Mouse (Mus musculus) lung, postnatal 4 days (tissue): ENCODE measurements around the gene Il18rap.
A peak's percentile ranks its signal among the peaks of the same experiment; 100 is the strongest.

Source experiments
- DNase-seq, 2 experiments: peaks; one replicate each; pipeline ENCODE4 v3.0.0; 2021

Il18rap gene

GRCm38 (mm10) chr1:40514851-40515585 lies at the start of gene Il18rap:
Gene Il18rap, plus strand, starts transcription at chr1:40515362.
- no peak for DNase-seq

GRCm38 (mm10) chr1:40465477-40466430 lies 49.4 kb upstream of the Il18rap start, which contains the start of gene Il18r1:
Gene Il18r1, plus strand, starts transcription at chr1:40465552.
- DNase-seq = peak; percentile 75 to 84

- DNase-seq = no peak
These were observed 47.9 kb upstream of the Il18rap start for GRCm38 (mm10) chr1:40467306-40467705.

DNA sequence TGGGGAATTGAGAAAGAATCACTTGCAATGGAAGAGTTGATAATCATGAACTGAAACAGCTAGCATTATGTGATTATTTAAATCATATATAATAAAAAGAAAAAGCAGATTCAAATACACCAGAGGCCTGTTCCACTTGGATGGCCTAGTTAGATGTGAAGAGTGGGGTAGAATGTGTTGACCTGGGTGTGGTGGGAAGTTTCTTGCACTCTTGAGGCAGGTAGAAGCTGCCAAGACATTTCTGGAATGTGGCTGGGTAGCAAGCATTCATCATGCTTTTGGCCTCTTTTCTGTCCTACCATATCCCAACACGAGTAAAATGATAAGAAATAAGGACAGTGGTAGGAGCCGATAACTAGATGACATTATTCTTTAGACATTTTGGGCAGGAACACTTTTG lies 46.4 kb upstream of the Il18rap start:
- DNase-seq = peak; percentile 28 to 34

DNA sequence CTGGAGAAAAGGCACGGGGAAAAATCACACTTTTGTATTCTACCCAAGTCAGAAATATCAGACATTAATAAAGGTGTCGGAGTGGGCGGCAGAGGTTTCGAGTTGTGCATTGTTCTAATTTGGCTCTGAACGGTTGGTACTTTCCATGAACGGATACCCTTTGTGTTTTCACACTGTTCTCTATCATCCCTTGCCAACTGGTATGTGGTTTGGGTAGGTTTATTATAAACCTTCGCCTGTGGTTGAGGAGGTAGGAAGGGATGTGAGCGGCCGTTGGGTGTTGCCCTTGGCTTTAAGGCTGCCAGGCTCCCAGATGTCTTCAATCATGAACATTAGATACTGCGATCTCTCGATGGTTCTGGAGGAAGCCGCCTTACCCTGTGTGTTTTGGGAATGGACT lies 45.3 kb upstream of the Il18rap start:
- DNase-seq = no peak

- DNase-seq = no peak
These were observed 42.8 kb upstream of the Il18rap start for GRCm38 (mm10) chr1:40472401-40472800.

DNA sequence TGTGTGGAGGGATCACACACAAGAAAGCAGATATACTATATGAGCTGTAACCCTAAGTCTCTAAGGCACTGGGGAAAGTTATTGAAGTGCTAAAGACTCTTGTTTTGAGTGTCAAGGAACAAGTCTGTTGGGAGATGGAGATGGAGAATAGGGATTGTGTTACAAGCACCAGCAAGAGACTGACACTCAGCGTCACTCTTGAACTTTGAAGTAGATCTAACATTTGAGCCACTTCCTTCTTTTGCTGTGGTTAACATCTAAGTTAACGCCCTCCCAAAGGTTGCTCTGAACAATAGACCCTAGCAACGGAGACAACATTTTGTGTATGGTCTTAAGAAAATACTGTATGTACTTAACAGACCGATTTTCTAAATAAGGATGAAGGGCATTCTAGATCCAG lies 41.5 kb upstream of the Il18rap start:
- no peak for DNase-seq

DNA sequence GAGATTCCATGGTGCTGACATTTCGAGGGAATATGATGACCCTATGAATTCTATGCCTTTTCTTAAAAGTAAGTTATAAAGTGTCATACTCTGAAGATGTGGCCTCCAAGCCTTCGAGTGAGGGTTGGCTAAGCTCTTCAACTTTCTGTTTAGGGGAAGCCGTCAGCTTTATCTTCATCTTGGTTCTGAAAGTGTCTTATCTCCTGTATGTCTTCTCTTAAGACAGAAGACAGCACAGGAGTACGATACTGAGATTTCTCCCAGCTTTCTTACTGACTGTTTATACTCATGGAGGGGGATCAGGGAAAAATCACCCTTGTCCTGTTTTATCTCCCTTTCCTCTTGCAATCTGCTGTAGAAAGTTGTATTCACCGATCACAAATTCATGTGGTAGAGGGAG lies 40.8 kb upstream of the Il18rap start:
- no peak for DNase-seq

DNA sequence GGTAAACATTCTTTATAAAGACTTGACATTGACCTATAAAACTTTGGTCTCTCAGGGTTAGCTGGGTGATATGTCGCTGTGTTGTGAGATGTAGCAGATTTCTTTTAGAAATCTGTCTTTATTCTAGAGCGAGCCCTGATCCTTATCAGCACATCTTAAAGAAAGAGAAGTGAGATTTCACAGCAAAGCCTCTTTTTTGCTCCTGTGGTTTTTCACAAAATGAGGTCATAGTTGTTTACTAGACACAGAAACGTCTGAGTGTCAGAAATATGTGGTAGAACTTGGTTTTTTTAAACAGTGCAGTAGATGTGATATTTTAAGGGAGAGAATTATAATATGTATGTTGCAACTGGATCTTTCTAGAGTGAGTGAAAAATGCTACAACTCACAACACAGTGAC lies 39.5 kb upstream of the Il18rap start:
- DNase-seq = no peak

GRCm38 (mm10) chr1:40476756-40477155 lies 38.4 kb upstream of the Il18rap start:
- no peak for DNase-seq

DNA sequence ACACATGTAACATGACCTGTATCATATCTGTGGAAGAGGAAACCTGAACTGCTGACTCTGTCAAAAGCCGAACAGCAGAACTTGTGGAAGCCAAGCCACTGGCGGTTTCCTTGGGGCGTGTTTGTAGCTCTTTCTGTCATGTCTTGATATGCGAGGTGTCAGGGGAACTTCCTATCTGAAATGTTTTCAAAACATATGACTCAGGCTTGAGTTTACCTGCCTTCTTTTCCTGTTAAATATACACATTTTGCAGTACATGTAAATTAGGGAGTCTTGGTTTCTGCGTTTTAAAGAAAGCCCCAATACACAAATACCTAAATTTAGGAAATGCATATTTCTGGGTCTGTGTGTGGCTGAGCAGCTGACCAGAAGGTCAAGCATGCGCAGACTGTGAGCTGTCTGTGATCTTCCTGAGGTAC lies 35.6 kb upstream of the Il18rap start:
- no peak for DNase-seq

GRCm38 (mm10) chr1:40494594-40494993 lies 20.6 kb upstream of the Il18rap start:
- DNase-seq = no peak

GRCm38 (mm10) chr1:40499708-40500107 lies 15.5 kb upstream of the Il18rap start:
- no peak for DNase-seq

- DNase-seq = no peak
These were observed 14.0 kb upstream of the Il18rap start for GRCm38 (mm10) chr1:40501126-40501525.

DNA sequence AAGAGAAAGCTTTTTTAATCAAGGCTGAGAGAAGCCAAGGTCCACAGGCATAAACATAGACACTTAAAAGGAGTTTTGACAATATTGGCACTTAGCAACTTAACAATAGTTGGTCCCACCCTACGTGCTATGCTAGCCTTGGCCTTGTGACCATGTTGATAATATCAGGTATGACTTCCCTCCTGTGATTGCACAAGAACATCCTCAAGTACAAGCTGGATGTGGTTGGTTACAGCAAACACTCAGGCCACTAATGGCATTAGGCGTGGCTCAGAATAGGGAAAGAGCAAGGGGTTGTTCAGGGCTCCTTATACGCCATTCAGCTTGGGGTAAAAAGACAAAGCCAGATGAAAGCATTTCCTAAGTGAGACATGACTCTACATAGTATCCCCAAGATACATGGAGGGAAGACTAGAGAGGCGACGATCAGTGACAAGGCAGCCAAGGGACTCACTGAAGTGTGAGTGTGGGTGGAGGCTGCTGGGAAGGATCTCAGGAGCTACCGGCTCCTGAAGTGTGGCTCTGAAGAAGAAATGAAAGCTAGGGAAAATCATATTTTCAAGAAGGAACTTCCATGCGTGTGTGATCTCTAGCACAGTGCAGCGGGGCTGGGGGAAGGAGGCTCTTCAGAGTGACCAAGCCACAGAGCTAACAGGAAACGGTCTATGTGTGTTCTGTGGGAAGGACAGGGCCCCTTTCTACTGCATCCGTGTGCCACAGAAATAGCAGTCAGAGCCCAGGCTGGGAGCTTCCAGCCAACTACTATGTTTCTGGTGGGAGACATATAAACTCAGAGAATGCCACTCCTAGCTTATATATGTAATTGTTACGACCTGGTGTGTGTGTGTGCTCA lies 13.4 kb upstream of the Il18rap start:
- DNase-seq = peak; percentile 27 to 38

DNA sequence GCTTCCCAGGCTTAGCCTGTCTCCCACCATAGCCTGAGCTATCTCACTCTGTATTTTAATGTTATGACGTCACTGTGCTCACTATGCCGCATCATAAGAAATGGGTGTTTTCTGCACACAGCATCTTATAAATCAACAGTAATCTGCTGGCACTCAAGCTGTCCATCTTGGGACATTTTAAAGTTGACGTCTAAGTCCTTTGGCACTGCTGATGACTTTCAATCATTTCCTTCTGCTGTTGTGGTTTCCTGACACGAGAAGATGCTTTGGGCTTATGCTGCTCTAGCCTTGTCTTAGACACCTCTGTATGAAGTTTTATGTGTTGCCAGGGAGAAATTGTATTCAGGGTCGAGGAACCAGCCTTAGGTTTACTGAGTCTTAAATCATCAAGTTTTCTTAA lies 10.6 kb upstream of the Il18rap start:
- DNase-seq = no peak

DNA sequence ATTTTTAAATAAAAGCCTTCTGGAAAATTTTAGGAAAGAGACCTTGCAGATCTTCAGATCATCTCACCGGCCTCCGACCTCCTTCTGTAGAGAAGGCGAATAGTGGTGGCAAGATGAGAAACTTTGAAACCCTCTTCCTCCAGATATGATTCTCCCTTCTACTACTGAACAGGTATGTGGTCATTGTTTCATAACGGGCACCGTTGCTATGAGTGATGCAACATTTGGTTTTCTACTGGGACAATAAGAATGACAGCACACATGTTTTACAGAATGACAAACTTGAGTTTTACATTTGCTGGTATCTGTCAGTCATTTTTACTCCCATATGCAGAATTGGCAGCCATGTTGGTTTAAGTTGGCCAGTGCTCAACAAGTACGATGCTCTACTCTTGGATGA lies 1.2 kb downstream of the Il18rap start:
- no peak for DNase-seq

- no peak for DNase-seq
These were observed 7.8 kb downstream of the Il18rap start for GRCm38 (mm10) chr1:40522918-40523317.

DNA sequence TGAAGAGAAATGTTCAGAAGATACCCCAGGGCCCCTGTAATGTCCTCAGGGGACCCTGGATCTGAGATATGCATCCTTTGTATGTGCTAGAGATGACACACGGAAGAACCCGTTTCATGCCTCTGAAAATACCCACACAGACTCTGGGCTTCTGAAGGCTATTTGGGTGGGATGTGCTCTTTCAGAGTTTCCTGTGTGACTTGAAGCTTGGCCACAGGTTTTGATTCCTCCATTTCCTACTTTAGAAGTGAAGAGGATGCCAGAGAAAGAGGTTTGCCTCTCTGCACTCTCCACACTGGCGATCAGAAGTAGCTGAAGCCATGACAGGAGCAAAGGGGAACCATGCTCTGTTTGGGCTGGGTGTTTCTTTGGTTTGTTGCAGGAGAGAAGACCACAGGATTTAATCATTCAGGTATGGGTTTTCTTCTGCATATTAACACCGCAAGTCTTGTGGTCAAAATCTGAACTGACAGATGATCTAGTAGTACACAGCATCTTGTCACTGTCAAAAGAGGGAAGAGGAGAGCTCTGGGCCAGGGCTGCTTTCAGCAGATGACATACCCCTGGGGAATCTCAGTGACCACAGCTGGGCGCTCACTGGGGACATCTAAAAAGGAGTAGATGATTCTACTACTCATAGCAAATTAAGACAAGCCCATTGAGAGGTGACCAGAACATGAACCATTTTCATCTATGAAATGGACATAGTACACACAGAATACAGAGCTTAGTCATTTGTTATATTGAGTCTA lies 9.0 kb downstream of the Il18rap start:
- no peak for DNase-seq

GRCm38 (mm10) chr1:40529287-40529686 lies 14.1 kb downstream of the Il18rap start:
- DNase-seq = no peak

DNA sequence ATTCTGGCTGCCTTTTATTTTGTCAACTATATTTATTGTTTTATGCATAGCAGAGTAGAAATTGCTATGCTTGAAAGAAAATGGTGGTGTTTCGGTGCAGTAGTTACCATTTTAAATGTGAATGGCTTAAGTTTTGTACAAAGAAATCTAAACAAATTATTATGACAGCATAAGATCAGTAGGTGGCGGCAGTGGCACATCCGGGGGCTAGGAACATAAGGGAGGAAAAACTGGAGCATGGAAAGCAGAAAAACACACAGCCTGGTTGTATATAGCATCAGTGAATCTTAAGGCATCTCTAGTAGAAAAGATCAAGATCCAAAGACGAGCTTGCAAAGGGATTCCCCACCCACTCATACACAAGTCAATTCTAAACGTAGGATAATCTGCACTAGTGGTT lies 22.4 kb downstream of the Il18rap start:
- DNase-seq = no peak

- peak in 1 of 2 experiments; percentile 67 for DNase-seq
These were observed 29.5 kb downstream of the Il18rap start for GRCm38 (mm10) chr1:40544650-40545049.
